ENCODE assay signal across 11 mouse cellular contexts in the genomic region with DNA sequence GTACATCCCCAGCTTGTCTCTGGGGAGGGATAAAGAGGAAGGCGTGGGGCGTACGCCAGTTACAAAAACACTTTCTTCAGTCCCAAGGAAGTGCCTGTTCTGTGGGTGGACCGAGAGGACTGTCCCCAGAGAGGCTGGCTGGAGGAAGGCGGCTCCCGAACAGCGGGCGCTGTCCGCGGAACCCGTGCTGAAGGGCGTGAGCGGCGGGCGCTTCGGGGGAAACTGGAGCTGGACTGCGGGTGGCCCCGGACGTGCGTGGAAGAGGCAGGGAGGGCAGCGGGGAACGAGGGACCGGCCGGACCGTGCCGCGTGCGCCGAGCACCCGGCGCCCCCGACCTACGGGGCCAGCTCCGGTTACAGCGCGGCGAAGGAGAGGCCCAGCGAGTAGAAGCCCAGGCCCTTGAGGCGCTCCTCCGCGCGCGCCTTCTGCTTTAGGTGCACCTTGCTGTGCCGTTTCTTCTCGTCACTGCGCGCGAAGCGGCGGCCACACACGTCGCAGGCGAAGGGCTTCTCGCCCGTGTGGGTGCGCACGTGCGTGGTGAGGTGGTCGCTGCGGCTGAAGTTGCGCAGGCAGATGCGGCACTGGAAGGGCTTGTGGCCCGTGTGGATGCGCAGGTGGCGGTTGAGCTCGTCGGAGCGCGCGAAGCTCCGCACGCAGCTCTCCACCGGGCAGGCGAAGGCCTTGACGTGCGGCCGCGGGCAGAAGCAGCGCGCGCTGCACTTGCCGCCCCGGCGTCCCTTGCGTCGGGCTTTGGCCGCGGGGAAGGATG. TPM values are rescaled to one million over a fixed set of nuclear protein-coding genes. Genes with fewer than 3 reads are reported as not detected.
DNase-seq lines count a peak whose midpoint lies in the region; ATAC-seq and TF ChIP-seq lines count a peak whose summit lies in the region.
"Had no signal": no experiment of that assay in that cellular context is flagged by ENCODE, and none has a peak within 500 bp of the region (broad histone marks: within the 10 kb centered on the region; RNA-seq: fewer than 3 reads in every experiment).

No protein-coding gene starts in this region.

- H3K27ac ChIP-seq in heart, embryonic 14.5 days (replicated peaks in 1 of 2; ENCODE audit: control insufficient read depth in 1 of 2, insufficient read depth in 1 of 2, low read depth in 2 of 2, low read length in 2 of 2): no peak overlapping the region
- no peak overlapping the region for H3K27ac ChIP-seq in kidney, embryonic 15.5 days
- no peak overlapping the region for H3K27ac ChIP-seq in neural tube, embryonic 15.5 days (replicated peaks)

- no peak for TF ChIP-seq POLR2A in lung, adult 2 months (IDR thresholded peaks at IDR 0.05; ENCODE audit: borderline replicate concordance, extremely low read depth, low read depth, low read length)

- no peak overlapping the region for H3K9ac ChIP-seq in heart, embryonic 14.5 days (ENCODE audit: low read length)
- H3K9ac ChIP-seq in kidney, embryonic 15.5 days: no peak overlapping the region
- no peak overlapping the region for H3K9ac ChIP-seq in neural tube, embryonic 15.5 days (replicated peaks)

- peak overlapping the region; percentile 46 for H3K4me2 ChIP-seq in heart, embryonic 14.5 days (ENCODE audit: low read length)
- peak overlapping the region; percentile 81 for H3K4me2 ChIP-seq in kidney, embryonic 15.5 days
- H3K4me2 ChIP-seq in neural tube, embryonic 15.5 days: peak overlapping the region; percentile 84

- ATAC-seq in heart, embryonic 14.5 days (ENCODE audit: insufficient number of reproducible peaks, insufficient read depth, low FRiP score, low read depth): no peak
- peak; percentile 46 for ATAC-seq in kidney, embryonic 15.5 days (replicated peaks; ENCODE audit: low FRiP score)
- peak; percentile 9; the same call in 1 of the 2 replicates for ATAC-seq in neural tube, embryonic 15.5 days (ENCODE audit: low FRiP score)
- ATAC-seq in inflammation-experienced regulatory T-cells, adult 6 months: no peak

- peaks cover 0 to 17% of the 10 kb centered on the region in 2 experiments; a peak in 3 of 4 replicates for H3K4me1 ChIP-seq in heart, embryonic 14.5 days (ENCODE audit: control insufficient read depth in 2 of 2, insufficient read depth in 2 of 2, low read length in 2 of 2)
- H3K4me1 ChIP-seq in kidney, embryonic 15.5 days: peaks cover 28% of the 10 kb centered on the region
- no peaks in the 10 kb centered on the region for H3K4me1 ChIP-seq in lung, adult 2 months (ENCODE audit: control insufficient read depth, insufficient read depth, low read length)
- H3K4me1 ChIP-seq in neural tube, embryonic 15.5 days: peaks cover 31% of the 10 kb centered on the region

- under 1% methylated on average over 82 of the region's 88 CpGs for WGBS in heart, embryonic 14.5 days
- WGBS in kidney, embryonic 15.5 days: under 1% methylated on average over 83 of the region's 88 CpGs
- WGBS in lung, adult 2 months: 2% methylated on average over 88 of the region's 88 CpGs
- WGBS in neural tube, embryonic 15.5 days: under 1% methylated on average over 87 of the region's 88 CpGs

- peak; percentile 21 for DNase-seq in gastrocnemius, adult 18-20 months (ENCODE audit: low spot score)
- DNase-seq in gastrocnemius, postnatal 25 days: no peak
- peak; percentile 73 for DNase-seq in embryo, embryonic 11 days
- DNase-seq in lung, adult 2 months: peak; percentile 15

- H3K4me3 ChIP-seq in heart, embryonic 14.5 days (ENCODE audit: control insufficient read depth in 1 of 2, insufficient read depth in 1 of 2, low read depth in 1 of 2, low read length in 2 of 2): peak overlapping the region in 1 of 2 experiments; percentile 46; a peak in 3 of 4 replicates
- H3K4me3 ChIP-seq in kidney, embryonic 15.5 days (replicated peaks): peak overlapping the region; percentile 46
- no peak overlapping the region for H3K4me3 ChIP-seq in lung, adult 2 months (replicated peaks; ENCODE audit: extremely low read depth, low read depth, low read length)
- H3K4me3 ChIP-seq in neural tube, embryonic 15.5 days (replicated peaks): peak overlapping the region; percentile 49
- H3K4me3 ChIP-seq: erythroblast, embryonic 14.5 days had no signal

- no peaks in the 10 kb centered on the region for H3K36me3 ChIP-seq in heart, embryonic 14.5 days (ENCODE audit: control insufficient read depth, insufficient read depth, low read length)
- no peaks in the 10 kb centered on the region for H3K36me3 ChIP-seq in kidney, embryonic 15.5 days
- H3K36me3 ChIP-seq in neural tube, embryonic 15.5 days: no peaks in the 10 kb centered on the region

- H3K27me3 ChIP-seq in heart, embryonic 14.5 days (ENCODE audit: control insufficient read depth, insufficient read depth, low read length): peaks cover 92% of the 10 kb centered on the region
- H3K27me3 ChIP-seq in kidney, embryonic 15.5 days: peaks cover 91% of the 10 kb centered on the region
- peaks cover 90% of the 10 kb centered on the region for H3K27me3 ChIP-seq in neural tube, embryonic 15.5 days (replicated peaks)

- TF ChIP-seq CTCF in lung, adult 2 months (IDR thresholded peaks at IDR 0.05; ENCODE audit: insufficient read depth, low read length): no peak

- no peaks in the 10 kb centered on the region; the same call in 1 of the 2 replicates for H3K9me3 ChIP-seq in heart, embryonic 14.5 days (ENCODE audit: control insufficient read depth, low read length)
- H3K9me3 ChIP-seq in kidney, embryonic 15.5 days (replicated peaks): no peaks in the 10 kb centered on the region
- no peaks in the 10 kb centered on the region for H3K9me3 ChIP-seq in neural tube, embryonic 15.5 days (replicated peaks)

RNA-seq across cellular contexts. Expression of gene Egr4, which starts 1.9 kb away (rescaled TPM):
- not detected for total RNA-seq in gastrocnemius, adult 18-20 months (2021)
- total RNA-seq in gastrocnemius, postnatal 25 days (2021): not detected
- not detected in 2 replicates for polyA plus RNA-seq in heart, embryonic 14.5 days (2014; fragmentation: Nextera tagmentation; extraction: Ambion mirVana)
- not detected in 2 replicates for polyA plus RNA-seq in kidney, embryonic 15.5 days (2015; fragmentation: Nextera tagmentation; extraction: Ambion mirVana)
- not detected in 2 replicates for polyA plus RNA-seq in lung, adult 2 months (2012; rRNA removed)
- 0.14 TPM in 1 of 2 replicates, not detected in the other for polyA plus RNA-seq in neural tube, embryonic 15.5 days (2015; fragmentation: Nextera tagmentation; extraction: Ambion mirVana)
- not detected for polyA plus RNA-seq in inflammation-experienced regulatory T-cells, adult 6 months (2017; shearing (Covaris generic))
- total RNA-seq: neutrophil, adult 5-6 weeks had no signal
- polyA plus RNA-seq: C2C12; erythroblast, embryonic 14.5 days had no signal

RNA-seq across cellular contexts. Expression of gene Fbxo41, which starts 8.7 kb away (rescaled TPM):
- total RNA-seq in gastrocnemius, adult 18-20 months (2021): not detected
- total RNA-seq in gastrocnemius, postnatal 25 days (2021): not detected
- not detected in 2 replicates for polyA plus RNA-seq in heart, embryonic 14.5 days (2014; fragmentation: Nextera tagmentation; extraction: Ambion mirVana)
- polyA plus RNA-seq in kidney, embryonic 15.5 days (2015; fragmentation: Nextera tagmentation; extraction: Ambion mirVana): 0.08 and 0.18 TPM in 2 replicates
- 0.07 and 0.09 TPM in 2 replicates for polyA plus RNA-seq in lung, adult 2 months (2012; rRNA removed)
- polyA plus RNA-seq in neural tube, embryonic 15.5 days (2015; fragmentation: Nextera tagmentation; extraction: Ambion mirVana): 8.2 and 9.5 TPM in 2 replicates
- under 1 TPM in 2 of 3 experiments, not detected in 1; 0.11 to 0.38 TPM for polyA plus RNA-seq in inflammation-experienced regulatory T-cells, adult 6 months (2017; shearing (Covaris generic))
- total RNA-seq: neutrophil, adult 5-6 weeks had no signal
- polyA plus RNA-seq: erythroblast, embryonic 14.5 days had no signal

RNA-seq across cellular contexts. Expression of gene Pradc1, which starts 59.7 kb away (rescaled TPM):
- total RNA-seq in gastrocnemius, adult 18-20 months (2021): 10 to 100 TPM; 16.1 to 17.7 TPM
- 10 to 100 TPM; 12.4 to 14.6 TPM for total RNA-seq in gastrocnemius, postnatal 25 days (2021)
- 26.0 and 28.8 TPM in 2 replicates for polyA plus RNA-seq in heart, embryonic 14.5 days (2014; fragmentation: Nextera tagmentation; extraction: Ambion mirVana)
- polyA plus RNA-seq in kidney, embryonic 15.5 days (2015; fragmentation: Nextera tagmentation; extraction: Ambion mirVana): 37.2 and 38.3 TPM in 2 replicates
- 27.0 and 28.9 TPM in 2 replicates for polyA plus RNA-seq in lung, adult 2 months (2012; rRNA removed)
- polyA plus RNA-seq in neural tube, embryonic 15.5 days (2015; fragmentation: Nextera tagmentation; extraction: Ambion mirVana): 27.4 and 32.7 TPM in 2 replicates
- 10 to 100 TPM; 14.2 to 23.1 (median 16.5) TPM for polyA plus RNA-seq in inflammation-experienced regulatory T-cells, adult 6 months (2017; shearing (Covaris generic))

Comparison
In these comparisons a context has a peak if more than half of its experiments do, and no peak if none do; other contexts are left out.
1. ATAC-seq: peak in kidney, embryonic 15.5 days (single experiment) and neural tube, embryonic 15.5 days (single experiment); none in heart, embryonic 14.5 days (single experiment) and inflammation-experienced regulatory T-cells, adult 6 months (single experiment).
2. Peak in every context shown above with its lines, with median percentiles within 50 percentile points of each other: H3K4me2 ChIP-seq.